Mouse (Mus musculus): ENCODE results near the gene Nt5c. TPM values are rescaled to one million over a fixed set of nuclear protein-coding genes. Genes with fewer than 3 reads are reported as not detected.
"Not testable (repeated sequence)": the region's sequence is repeated elsewhere in the genome, so short reads cannot be mapped to it uniquely, and the experiment has no call there.

The Nt5c gene
- polyA plus RNA-seq, 1 experiment from 2014 or later, result 76.7 TPM

DNA sequence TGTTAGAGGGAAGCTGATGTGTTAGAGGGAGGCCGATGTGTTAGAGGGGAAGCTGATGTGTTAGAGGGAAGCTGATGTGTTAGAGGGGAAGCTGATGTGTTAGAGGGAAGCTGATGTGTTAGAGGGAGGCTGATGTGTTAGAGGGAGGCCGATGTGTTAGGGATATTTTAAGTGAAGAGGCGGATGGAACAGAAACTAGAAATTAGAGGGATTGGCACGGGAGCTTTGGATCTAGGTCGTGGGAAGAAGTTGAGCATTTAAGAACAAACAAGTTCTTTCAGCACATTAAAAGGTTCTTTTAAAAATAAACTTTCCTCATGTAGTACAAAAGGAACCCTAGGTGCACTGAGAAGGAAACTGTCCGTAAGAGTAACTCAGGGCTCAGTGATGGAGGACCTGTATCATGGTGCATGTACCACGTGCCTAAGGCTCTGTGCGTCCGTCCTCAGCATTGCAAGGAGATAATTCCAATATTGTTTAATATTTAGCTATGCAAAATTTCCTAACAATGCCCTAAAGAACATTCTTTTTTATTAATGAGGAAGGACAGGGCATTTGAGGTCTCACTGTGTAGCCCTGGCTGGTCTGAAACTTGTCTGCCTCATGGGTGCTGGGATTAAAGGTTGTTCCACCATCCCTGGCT is 13.2 kb downstream of the Nt5c start:
- Histone ChIP-seq H3K4me2 (no peak overlapping the region), H3K9ac (no peak overlapping the region; the same call in 1 of the 2 replicates), H3K9me3 (replicated peaks) (no peaks in the 10 kb centered on the region), H3K27me3 (no peaks in the 10 kb centered on the region), H3K4me3 (replicated peaks) (no peak overlapping the region), H3K27ac (no peak overlapping the region), H3K36me3 (0 out of 2 replicates have a peak, but pooled peaks cover 4% of the 10 kb centered on the region), H3K4me1 (peaks cover 37% of the 10 kb centered on the region)
- 90% methylated on average over 9 of the region's 9 CpGs for WGBS
- ATAC-seq (replicated peaks; ENCODE audit: low FRiP score), result no peak

DNA sequence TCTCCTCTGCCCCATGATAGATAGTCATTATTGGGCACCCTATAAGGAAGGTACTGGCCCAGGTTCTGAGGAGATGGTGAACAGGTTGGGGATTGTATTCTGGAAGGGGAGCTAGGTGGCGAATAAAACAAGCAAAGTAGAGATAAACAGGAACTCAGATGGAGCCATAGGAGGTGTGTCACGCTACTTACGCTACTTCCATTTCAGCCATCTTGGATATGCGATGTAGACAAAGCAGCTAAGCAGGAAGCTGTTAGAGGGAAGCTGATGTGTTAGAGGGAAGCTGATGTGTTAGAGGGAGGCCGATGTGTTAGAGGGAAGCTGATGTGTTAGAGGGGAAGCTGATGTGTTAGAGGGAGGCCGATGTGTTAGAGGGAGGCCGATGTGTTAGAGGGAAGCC is 14.3 kb downstream of the Nt5c start:
- H3K4me2 ChIP-seq, result 0 out of 2 replicates have a peak overlapping the region, but pooled peaks have one; percentile 93
- 88% methylated on average over 7 of the region's 7 CpGs for WGBS
- not testable (repeated sequence) for H3K9me3 ChIP-seq (replicated peaks); H3K9ac ChIP-seq; H3K27me3 ChIP-seq; ATAC-seq (replicated peaks; ENCODE audit: low FRiP score); H3K36me3 ChIP-seq; H3K27ac ChIP-seq; H3K4me3 ChIP-seq (replicated peaks)
- peaks cover 46% of the 10 kb centered on the region for H3K4me1 ChIP-seq

DNA sequence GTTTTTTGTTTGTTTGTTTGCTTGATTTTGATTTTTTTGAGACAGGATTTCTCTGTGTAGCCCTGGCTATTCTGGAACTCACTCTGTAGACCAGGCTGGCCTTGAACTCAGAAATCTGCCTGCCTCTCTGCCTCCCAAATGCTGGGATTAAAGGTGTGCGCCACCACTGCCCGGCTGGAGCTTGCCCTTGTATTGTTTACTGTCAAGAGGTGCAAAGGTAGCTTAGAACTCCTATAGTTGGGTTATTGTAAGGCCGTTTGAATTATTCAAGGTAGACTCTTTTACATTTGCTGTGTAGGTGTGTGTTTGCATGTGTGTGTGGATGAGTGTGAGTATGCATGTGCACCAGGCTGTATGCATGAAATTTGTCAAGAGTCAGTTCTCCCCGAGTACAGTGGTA is 15.0 kb downstream of the Nt5c start:
- H3K9ac ChIP-seq; H3K36me3 ChIP-seq; H3K9me3 ChIP-seq (replicated peaks); H3K27ac ChIP-seq; ATAC-seq (replicated peaks; ENCODE audit: low FRiP score); H3K27me3 ChIP-seq: not testable (repeated sequence)
- H3K4me1 ChIP-seq, result peaks cover 50% of the 10 kb centered on the region
- peak overlapping the region; percentile 93 for H3K4me2 ChIP-seq
- WGBS, result 89% methylated on average over 4 of the region's 4 CpGs
- H3K4me3 ChIP-seq (replicated peaks), result peak overlapping the region; percentile 92

DNA sequence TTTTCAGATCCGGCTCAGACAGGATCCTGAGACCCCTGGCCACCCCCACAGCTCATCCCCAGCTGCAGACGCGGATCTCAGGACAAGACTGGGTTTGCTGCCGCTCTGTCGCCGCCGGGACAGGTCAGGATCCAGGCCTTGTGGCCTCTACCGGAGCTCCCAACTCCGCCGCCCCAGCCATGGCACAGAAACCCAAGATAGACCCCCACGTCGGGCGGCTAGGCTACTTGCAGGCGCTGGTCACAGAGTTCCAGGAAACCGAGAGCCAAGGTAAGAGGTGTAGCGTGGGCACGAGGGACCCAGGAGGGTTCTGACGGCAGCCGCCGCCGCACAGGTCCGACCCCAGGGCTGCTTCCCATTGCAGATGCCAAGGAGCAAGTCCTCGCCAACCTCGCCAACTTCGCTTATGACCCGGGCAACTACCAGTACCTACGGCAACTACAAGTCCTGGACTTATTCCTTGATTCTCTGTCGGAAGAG is 15.9 kb downstream of the Nt5c start:
- 3% methylated on average over 28 of the region's 28 CpGs for WGBS
- Histone ChIP-seq H3K4me3 (replicated peaks) (peak overlapping the region; percentile 92), H3K36me3 (0 out of 2 replicates have a peak, but pooled peaks cover 4% of the 10 kb centered on the region), H3K9me3 (replicated peaks) (no peaks in the 10 kb centered on the region), H3K27ac (no peak overlapping the region), H3K4me2 (peak overlapping the region; percentile 93), H3K9ac (peak overlapping the region; percentile 81), H3K27me3 (no peaks in the 10 kb centered on the region), H3K4me1 (peaks cover 50% of the 10 kb centered on the region)
- no peak; the same call in none of the 2 replicates for ATAC-seq (replicated peaks; ENCODE audit: low FRiP score)

DNA sequence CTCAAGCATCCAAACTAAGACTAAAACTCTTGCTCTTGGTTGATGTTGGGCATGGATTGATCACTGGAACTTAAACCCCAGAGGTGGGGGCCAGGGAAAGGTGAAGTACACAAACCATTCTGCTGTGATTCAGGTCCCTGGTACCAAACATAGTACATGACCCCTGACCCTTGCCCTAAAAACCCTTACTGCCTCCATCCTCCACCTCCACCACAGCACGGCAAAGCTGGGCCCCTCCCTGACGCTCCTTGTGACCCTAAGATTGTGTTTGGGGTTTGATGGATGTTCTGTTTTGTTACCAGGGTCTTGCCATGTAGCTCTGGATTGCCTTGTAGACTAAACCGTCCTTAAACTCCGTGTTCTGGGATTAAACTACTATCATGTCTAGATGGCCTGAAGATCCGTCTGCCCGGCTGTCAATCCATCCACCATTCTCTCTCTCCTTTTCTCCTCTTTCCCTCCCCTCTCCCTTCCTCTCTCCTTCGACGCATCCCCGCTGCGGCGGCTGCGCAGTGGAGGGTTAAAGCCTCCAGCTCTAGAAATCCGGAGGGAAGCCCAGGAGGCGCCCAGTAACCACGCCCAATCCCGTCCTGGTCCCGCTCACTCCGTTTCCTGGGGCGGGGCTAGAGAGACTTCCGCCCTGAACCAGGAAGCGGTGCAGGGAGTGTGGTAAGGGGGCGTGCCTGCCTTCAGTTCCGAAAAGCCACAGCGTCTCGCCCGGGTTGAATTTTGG is 16.5 kb downstream of the Nt5c start, which contains the start of gene Armc7:
Gene Armc7 (plus strand): TSS at position 643 of the 733 bp plus-strand sequence.
- Histone ChIP-seq H3K4me3 (replicated peaks) (peak within 1 kb of the TSS; percentile 92), H3K9ac (peak within 1 kb of the TSS; percentile 81), H3K27ac (peak within 1 kb of the TSS; percentile 81), H3K4me1 (peaks cover 50% of the 10 kb centered on the region), H3K36me3 (0 out of 2 replicates have a peak, but pooled peaks cover 4% of the 10 kb centered on the region), H3K9me3 (replicated peaks) (no peaks in the 10 kb centered on the region), H3K27me3 (no peaks in the 10 kb centered on the region), H3K4me2 (peak within 1 kb of the TSS; percentile 93)
- WGBS, result under 1% methylated on average over 26 of the region's 26 CpGs
- ATAC-seq (replicated peaks; ENCODE audit: low FRiP score), result peak; percentile 97

DNA sequence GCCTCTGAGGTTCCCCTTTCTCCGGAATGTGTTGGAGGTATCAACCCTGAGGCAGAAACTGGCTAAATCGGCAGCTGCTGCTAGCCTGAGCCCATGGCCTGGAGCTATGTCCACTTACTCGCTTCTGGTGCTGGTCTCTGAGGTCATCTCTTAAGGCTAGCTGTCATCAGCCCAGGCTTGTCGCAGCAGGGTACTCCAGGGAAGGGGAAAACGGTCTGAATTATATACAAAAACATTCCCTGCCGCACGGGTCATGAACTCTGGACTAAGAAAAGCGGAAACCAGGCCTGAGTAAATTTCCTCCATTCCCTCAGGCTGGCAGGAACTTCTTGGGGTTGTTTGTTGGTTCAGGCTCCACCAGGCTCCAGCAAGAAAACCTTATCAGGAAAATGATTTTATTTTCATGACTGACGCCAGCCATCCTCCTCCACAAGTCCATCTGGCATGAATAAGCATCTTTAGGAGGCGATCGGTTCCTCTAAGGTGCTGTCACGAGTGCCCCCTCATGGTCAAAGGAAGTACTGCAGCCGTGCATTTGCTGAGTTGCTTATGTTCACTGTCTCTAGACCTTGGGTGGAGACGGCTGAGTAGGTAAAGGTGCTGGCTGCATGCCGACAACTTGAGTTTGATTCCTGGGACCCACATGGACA is 17.9 kb downstream of the Nt5c start:
- Histone ChIP-seq H3K27ac (peak overlapping the region; percentile 81), H3K36me3 (peaks cover 10% of the 10 kb centered on the region; the same call in 1 of the 2 replicates), H3K9me3 (replicated peaks) (no peaks in the 10 kb centered on the region), H3K4me3 (replicated peaks) (peak overlapping the region; percentile 0; the same call in 1 of the 2 replicates), H3K9ac (no peak overlapping the region), H3K4me1 (peaks cover 50% of the 10 kb centered on the region), H3K4me2 (peak overlapping the region; percentile 35), H3K27me3 (no peaks in the 10 kb centered on the region)
- 6% methylated on average over 15 of the region's 15 CpGs for WGBS
- ATAC-seq (replicated peaks; ENCODE audit: low FRiP score), result peak; percentile 49

DNA sequence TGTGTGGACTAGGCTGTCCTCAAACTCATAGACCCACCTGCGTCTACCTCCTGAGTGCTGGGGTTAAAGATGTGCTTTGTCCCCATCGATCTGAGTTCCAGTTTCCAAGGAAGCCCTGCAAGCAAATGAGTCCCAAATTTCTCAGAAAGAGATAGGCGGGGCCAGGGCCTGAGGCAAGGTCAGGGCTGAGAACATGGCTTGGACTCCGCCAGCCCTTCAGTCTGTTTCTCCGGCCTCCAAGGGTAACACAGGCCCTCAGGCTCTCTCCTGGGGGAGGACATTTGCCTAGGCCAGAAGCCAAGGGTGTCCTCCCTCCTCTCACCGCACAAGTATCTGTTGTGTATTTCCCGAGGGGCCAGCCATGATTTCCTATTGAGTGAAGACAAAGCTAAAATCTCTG is 19.5 kb downstream of the Nt5c start:
- 82% methylated on average over 7 of the region's 7 CpGs for WGBS

DNA sequence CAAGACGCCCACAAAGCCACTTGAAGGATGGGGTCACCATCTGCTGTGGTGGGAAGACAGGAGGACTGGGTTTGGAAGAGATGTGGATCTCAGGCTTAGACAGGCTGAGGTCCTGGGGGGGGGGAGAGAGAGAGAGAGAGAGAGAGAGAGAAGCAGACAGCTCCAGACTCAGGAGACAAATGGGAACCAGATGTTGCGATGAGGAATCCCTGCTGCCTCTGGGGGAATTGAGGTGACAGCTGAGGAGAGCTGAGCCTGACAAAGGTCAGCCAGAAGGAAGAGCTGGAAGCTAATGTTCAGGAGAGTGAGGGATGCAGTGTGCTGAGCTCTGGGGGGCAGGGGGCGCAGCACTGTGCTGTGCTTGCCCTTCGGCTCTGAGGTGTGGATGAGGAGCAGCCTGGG is 24.4 kb downstream of the Nt5c start:
- Histone ChIP-seq H3K9ac (no peak overlapping the region), H3K27ac (no peak overlapping the region), H3K9me3 (replicated peaks) (no peaks in the 10 kb centered on the region), H3K4me2 (no peak overlapping the region), H3K27me3 (no peaks in the 10 kb centered on the region), H3K4me1 (peaks cover 9% of the 10 kb centered on the region), H3K4me3 (replicated peaks) (no peak overlapping the region), H3K36me3 (peaks cover 10% of the 10 kb centered on the region; the same call in 1 of the 2 replicates)
- 24% methylated on average over 4 of the region's 4 CpGs for WGBS
- ATAC-seq (replicated peaks; ENCODE audit: low FRiP score), result no peak

More for the DNA sequence above, 19.5 kb downstream of the Nt5c start:
- Histone ChIP-seq H3K27ac (no peak overlapping the region), H3K9ac (no peak overlapping the region), H3K4me1 (peaks cover 51% of the 10 kb centered on the region), H3K27me3 (no peaks in the 10 kb centered on the region), H3K36me3 (peaks cover 10% of the 10 kb centered on the region; the same call in 1 of the 2 replicates), H3K4me3 (replicated peaks) (no peak overlapping the region), H3K4me2 (no peak overlapping the region), H3K9me3 (replicated peaks) (no peaks in the 10 kb centered on the region)
- ATAC-seq (replicated peaks; ENCODE audit: low FRiP score), result no peak

DNA sequence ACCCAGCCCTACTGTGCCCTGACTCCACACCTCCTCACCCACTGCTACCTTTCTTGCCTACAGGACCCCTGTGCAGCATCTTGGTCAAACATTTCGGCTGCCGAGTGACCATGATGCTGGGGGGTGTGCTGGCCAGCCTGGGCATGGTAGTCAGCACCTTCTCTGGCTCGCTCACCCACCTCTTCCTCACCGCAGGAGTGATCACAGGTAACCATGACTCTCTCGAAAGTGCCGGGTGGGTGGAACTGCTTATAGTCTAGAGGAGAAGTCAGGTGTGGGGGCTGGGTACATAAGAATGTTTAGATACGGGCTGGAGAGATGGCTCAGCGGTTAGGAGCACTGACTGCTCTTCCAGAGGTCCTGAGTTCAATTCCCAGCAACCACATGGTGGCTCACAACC is 26.8 kb downstream of the Nt5c start:
- Histone ChIP-seq H3K9ac (no peak overlapping the region), H3K4me2 (peak overlapping the region; percentile 19; the same call in 1 of the 2 replicates), H3K27me3 (no peaks in the 10 kb centered on the region), H3K9me3 (replicated peaks) (no peaks in the 10 kb centered on the region), H3K27ac (no peak overlapping the region), H3K4me3 (replicated peaks) (no peak overlapping the region), H3K4me1 (peaks cover 11% of the 10 kb centered on the region; the same call in 1 of the 2 replicates), H3K36me3 (peaks cover 5% of the 10 kb centered on the region; the same call in 1 of the 2 replicates)
- no peak for ATAC-seq (replicated peaks; ENCODE audit: low FRiP score)
- WGBS, result 84% methylated on average over 8 of the region's 8 CpGs

DNA sequence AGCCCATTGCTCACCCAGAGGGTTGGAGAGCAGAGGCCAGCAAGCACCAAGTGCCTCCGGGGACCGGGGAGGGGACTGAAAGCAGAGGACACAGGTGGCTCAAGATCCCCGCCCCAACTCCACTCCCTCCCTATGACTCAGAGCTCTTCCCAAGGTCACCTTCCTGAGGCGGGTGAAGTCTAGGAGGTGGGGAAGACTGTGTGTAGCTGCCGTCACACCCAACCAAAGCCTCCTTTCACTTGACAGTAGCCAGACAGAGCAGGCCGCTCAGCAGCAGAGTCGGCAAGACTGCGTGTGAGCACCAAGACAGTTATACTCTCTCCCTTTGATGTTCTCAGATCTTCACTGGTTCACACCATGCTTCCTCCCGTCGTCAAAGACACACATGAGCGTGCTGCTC is 28.3 kb downstream of the Nt5c start:
- peak overlapping the region; percentile 63 for H3K27ac ChIP-seq
- no peak for ATAC-seq (replicated peaks; ENCODE audit: low FRiP score)
- no peaks in the 10 kb centered on the region for H3K27me3 ChIP-seq
- H3K9ac ChIP-seq, result no peak overlapping the region
- peaks cover 11% of the 10 kb centered on the region; the same call in 1 of the 2 replicates for H3K4me1 ChIP-seq
- H3K9me3 ChIP-seq (replicated peaks), result no peaks in the 10 kb centered on the region
- peak overlapping the region; percentile 22 for H3K4me3 ChIP-seq (replicated peaks)
- H3K36me3 ChIP-seq, result no peaks in the 10 kb centered on the region
- H3K4me2 ChIP-seq, result peak overlapping the region; percentile 44
- WGBS, result 49% methylated on average over 11 of the region's 11 CpGs

DNA sequence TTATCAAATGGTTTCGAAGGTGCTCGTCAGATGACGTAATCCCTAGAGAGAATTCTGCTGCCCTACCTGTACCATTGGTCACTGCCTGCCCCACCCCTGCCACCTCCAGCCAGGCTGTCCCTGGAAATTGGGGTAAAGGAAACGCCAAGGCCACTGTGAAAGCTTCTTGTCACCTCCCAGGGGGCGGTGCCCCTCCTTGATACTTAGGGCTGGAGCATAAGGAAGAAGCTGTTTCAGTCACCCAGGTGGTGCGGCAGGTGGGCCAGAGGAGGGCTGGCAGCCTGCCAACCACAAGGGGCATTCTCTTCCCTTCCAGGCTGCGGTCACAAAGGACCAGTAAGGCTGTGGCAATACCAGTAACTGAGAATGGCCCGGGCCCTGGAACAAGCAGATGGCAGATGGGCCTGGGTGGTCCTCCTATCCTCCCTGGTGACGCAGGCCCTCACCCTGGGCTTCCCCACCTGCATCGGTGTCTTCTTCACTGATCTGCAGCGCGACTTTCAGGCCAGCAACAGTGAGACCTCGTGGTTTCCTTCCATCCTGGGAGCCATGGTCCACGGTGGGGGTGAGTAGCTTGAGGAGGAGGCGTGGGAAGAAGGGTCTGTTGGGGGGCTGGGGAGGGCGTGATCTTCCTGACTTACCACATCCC is 29.3 kb downstream of the Nt5c start, which contains the start of gene Slc16a5:
Gene Slc16a5 (plus strand): TSS at position 232 of the 649 bp plus-strand sequence.
- no peaks in the 10 kb centered on the region for H3K9me3 ChIP-seq (replicated peaks)
- WGBS, result 74% methylated on average over 16 of the region's 16 CpGs
- H3K27ac ChIP-seq, result peak within 1 kb of the TSS; percentile 63
- H3K27me3 ChIP-seq, result no peaks in the 10 kb centered on the region
- no peak; the same call in 1 of the 2 replicates for ATAC-seq (replicated peaks; ENCODE audit: low FRiP score)
- peak within 1 kb of the TSS; percentile 44 for H3K4me2 ChIP-seq
- peak within 1 kb of the TSS; percentile 22 for H3K4me3 ChIP-seq (replicated peaks)
- H3K9ac ChIP-seq, result 0 out of 2 replicates have a peak within 1 kb of the TSS, but pooled peaks have one; percentile 9
- H3K36me3 ChIP-seq, result no peaks in the 10 kb centered on the region
- peaks cover 15% of the 10 kb centered on the region for H3K4me1 ChIP-seq

All from kidney, embryonic 15.5 days (tissue).